Mouse (Mus musculus) embryonic facial prominence, embryonic 11.5 days (tissue): ENCODE data around the gene Kcnip4. TPM values are rescaled to one million over a fixed set of nuclear protein-coding genes. Genes with fewer than 3 reads are reported as not detected.

Experiments used
- ATAC-seq: fragments of 200-750 bp; cut with Nextera tagmentation; replicated peaks from 2 replicates; pipeline ENCODE4 v1.8.0; 2017; ENCODE audit warnings: low read depth; ENCODE audit not compliant: insufficient number of reproducible peaks, low FRiP score, low TSS enrichment
- DNase-seq: peaks from one replicate; pipeline ENCODE4 v3.0.0-alpha.2; 2015; ENCODE audit warnings: low spot score
- H3K27ac ChIP-seq: fragments of 300-500 bp; sonication (generic); replicated peaks from 2 replicates; pipeline ENCODE4 v1.5.1; 2014; ENCODE audit warnings: mild to moderate bottlenecking, low read depth, low read length, control low read depth
- H3K27me3 ChIP-seq: fragments of 300-500 bp; sonication (generic); 2 replicates; pipeline ENCODE4 v1.6.1; 2014; ENCODE audit warnings: mild to moderate bottlenecking, low read length, moderate library complexity, mixed read lengths; ENCODE audit not compliant: control insufficient read depth, insufficient read depth
- H3K36me3 ChIP-seq: fragments of 300-500 bp; sonication (generic); replicated peaks from 2 replicates; pipeline ENCODE4 v1.6.1; 2014; ENCODE audit warnings: low read depth, mild to moderate bottlenecking, low read length, moderate library complexity, mixed read lengths; ENCODE audit not compliant: control insufficient read depth, insufficient read depth
- H3K4me1 ChIP-seq: fragments of 300-500 bp; sonication (generic); 2 replicates; pipeline ENCODE4 v1.6.1; 2014; ENCODE audit warnings: low read length, mixed read lengths; ENCODE audit not compliant: control insufficient read depth, insufficient read depth
- H3K4me2 ChIP-seq: fragments of 300-500 bp; sonication (generic); 2 replicates; pipeline ENCODE4 v1.6.1; 2014; ENCODE audit warnings: low read depth, mild to moderate bottlenecking, control low read depth, low read length, moderate library complexity
- H3K4me3 ChIP-seq: fragments of 300-500 bp; sonication (generic); 2 replicates; pipeline ENCODE4 v1.5.1; 2014; ENCODE audit warnings: low read depth, low read length, control low read depth
- H3K9ac ChIP-seq: fragments of 300-500 bp; sonication (generic); replicated peaks from 2 replicates; pipeline ENCODE4 v1.6.1; 2014; ENCODE audit warnings: mild to moderate bottlenecking, control low read depth, low read length
- H3K9me3 ChIP-seq: fragments of 300-500 bp; sonication (generic); replicated peaks from 2 replicates; pipeline ENCODE4 v1.6.1; 2016; ENCODE audit warnings: mild to moderate bottlenecking, low read length, inconsistent platforms, mixed read lengths; ENCODE audit not compliant: control insufficient read depth
- WGBS: fragments of 180-500 bp; shearing (Covaris S2); extraction: QIAGEN DNeasy Blood & Tissue Kit; methylation state at CpG from one replicate; pipeline ENCODE4 v1.1.7; 2014; 5-methylcytosine and 5-hydroxymethylcytosine counted together
- polyA plus RNA-seq: library from polyadenylated mRNA; unstranded; fragments of >200 nt; fragmentation: Nextera tagmentation; extraction: Ambion mirVana; gene quantifications from 2 replicates; pipeline ENCODE4 v1.2.1, GENCODE M21; 2014

The Kcnip4 gene
- polyA plus RNA-seq, 1 experiment from 2014 or later = 2.9 TPM

GRCm38 (mm10) chr5:48411462-48411861, 1113.2 kb downstream of the Kcnip4 start:
- DNase-seq (no peak), ATAC-seq (no peak)
- H3K27ac ChIP-seq = no peak overlapping the region
- 65% methylated on average over 4 of the region's 4 CpGs for WGBS
- no peaks in the 10 kb centered on the region for H3K9me3 ChIP-seq
- no peaks in the 10 kb centered on the region for H3K4me1 ChIP-seq
- H3K27me3 ChIP-seq = no peaks in the 10 kb centered on the region
- no peak overlapping the region for H3K4me2 ChIP-seq
- no peak overlapping the region for H3K4me3 ChIP-seq
- H3K9ac ChIP-seq = no peak overlapping the region
- H3K36me3 ChIP-seq = no peaks in the 10 kb centered on the region

GRCm38 (mm10) chr5:48410348-48410747, 1114.4 kb downstream of the Kcnip4 start:
- Histone ChIP-seq H3K36me3 (no peaks in the 10 kb centered on the region), H3K9ac (no peak overlapping the region), H3K4me2 (no peak overlapping the region), H3K27me3 (no peaks in the 10 kb centered on the region), H3K9me3 (no peaks in the 10 kb centered on the region), H3K27ac (no peak overlapping the region), H3K4me3 (no peak overlapping the region), H3K4me1 (no peaks in the 10 kb centered on the region)
- no peak for ATAC-seq
- DNase-seq = no peak
- 75% methylated on average over 5 of the region's 5 CpGs for WGBS

GRCm38 (mm10) chr5:48408276-48408675, 1116.4 kb downstream of the Kcnip4 start:
- WGBS = 86% methylated on average over 4 of the region's 4 CpGs
- Histone ChIP-seq H3K9me3 (no peaks in the 10 kb centered on the region), H3K4me2 (no peak overlapping the region), H3K9ac (no peak overlapping the region), H3K27ac (no peak overlapping the region), H3K36me3 (no peaks in the 10 kb centered on the region), H3K4me3 (no peak overlapping the region), H3K27me3 (no peaks in the 10 kb centered on the region), H3K4me1 (no peaks in the 10 kb centered on the region)
- DNase-seq (no peak), ATAC-seq (no peak)

GRCm38 (mm10) chr5:48402497-48402896, 1122.2 kb downstream of the Kcnip4 start:
- DNase-seq (peak; percentile 90), ATAC-seq (peak; percentile 91)
- Histone ChIP-seq H3K4me3 (no peak overlapping the region), H3K4me1 (no peaks in the 10 kb centered on the region), H3K27ac (no peak overlapping the region), H3K36me3 (no peaks in the 10 kb centered on the region), H3K4me2 (no peak overlapping the region), H3K9ac (no peak overlapping the region), H3K9me3 (no peaks in the 10 kb centered on the region), H3K27me3 (no peaks in the 10 kb centered on the region)
- 31% methylated on average over 3 of the region's 3 CpGs for WGBS

- ATAC-seq = peak; percentile 99
- DNase-seq = peak; percentile 98
- H3K4me1 ChIP-seq = no peaks in the 10 kb centered on the region; the same call in 1 of the 2 replicates
- H3K4me3 ChIP-seq = peak overlapping the region; percentile 84
- no peaks in the 10 kb centered on the region for H3K36me3 ChIP-seq
- H3K9ac ChIP-seq = peak overlapping the region; percentile 83
- H3K27ac ChIP-seq = no peak overlapping the region; the same call in 1 of the 2 replicates
- no peaks in the 10 kb centered on the region for H3K27me3 ChIP-seq
- WGBS = under 1% methylated on average over 44 of the region's 44 CpGs
- H3K9me3 ChIP-seq = no peaks in the 10 kb centered on the region
- peak overlapping the region; percentile 44 for H3K4me2 ChIP-seq
These were observed 1152.6 kb downstream of the Kcnip4 start for GRCm38 (mm10) chr5:48371890-48372766.

GRCm38 (mm10) chr5:48349309-48349708, 1175.4 kb downstream of the Kcnip4 start:
- Histone ChIP-seq H3K4me3 (no peak overlapping the region), H3K9ac (no peak overlapping the region), H3K36me3 (no peaks in the 10 kb centered on the region), H3K4me1 (no peaks in the 10 kb centered on the region), H3K27me3 (no peaks in the 10 kb centered on the region), H3K9me3 (no peaks in the 10 kb centered on the region), H3K27ac (no peak overlapping the region), H3K4me2 (no peak overlapping the region)
- DNase-seq (no peak), ATAC-seq (no peak)
- 85% methylated on average over 1 of the region's 1 CpGs for WGBS

- Histone ChIP-seq H3K36me3 (no peaks in the 10 kb centered on the region), H3K4me3 (no peak overlapping the region), H3K9me3 (no peaks in the 10 kb centered on the region), H3K9ac (no peak overlapping the region), H3K4me2 (no peak overlapping the region), H3K4me1 (no peaks in the 10 kb centered on the region), H3K27ac (no peak overlapping the region), H3K27me3 (no peaks in the 10 kb centered on the region)
- no peak for DNase-seq
- no peak for ATAC-seq
- WGBS = 86% methylated on average over 2 of the region's 2 CpGs
These were observed 1178.6 kb downstream of the Kcnip4 start for GRCm38 (mm10) chr5:48345983-48346648.
